Mouse (Mus musculus) cerebellum, adult 18-20 months (tissue): Measurements from ENCODE around the gene Pgm1.

ENCODE experiments used
- DNase-seq, 2 experiments: peaks; one replicate each; pipeline ENCODE4 v3.0.0; 2021

Pgm1 gene

DNA sequence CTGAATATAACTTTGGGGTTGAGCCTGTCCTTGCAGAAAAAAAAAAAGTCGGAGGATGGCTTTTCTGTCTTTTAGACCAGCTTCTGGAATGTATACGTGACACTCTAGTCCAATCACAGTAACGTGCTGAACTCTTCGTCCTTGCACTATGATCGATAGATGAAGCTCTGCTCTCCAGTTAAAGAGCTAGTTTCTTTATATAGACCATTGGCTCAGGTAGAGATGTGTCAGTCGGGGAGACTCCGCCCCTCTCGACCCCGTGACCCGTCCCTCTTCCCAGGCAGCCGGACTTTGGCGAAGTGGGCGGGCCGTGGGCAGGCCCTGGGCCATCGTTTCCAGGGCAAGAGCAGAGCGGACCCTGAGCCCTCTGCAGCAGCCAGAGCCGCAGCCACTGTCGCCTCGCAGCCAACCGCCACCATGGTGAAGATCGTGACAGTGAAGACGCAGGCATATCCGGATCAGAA is at the start of gene Pgm1:
Pgm1 (plus strand) TSS at position 266 of the 464 bp plus-strand sequence.
- DNase-seq, result peak; percentile 90 to 94

DNA sequence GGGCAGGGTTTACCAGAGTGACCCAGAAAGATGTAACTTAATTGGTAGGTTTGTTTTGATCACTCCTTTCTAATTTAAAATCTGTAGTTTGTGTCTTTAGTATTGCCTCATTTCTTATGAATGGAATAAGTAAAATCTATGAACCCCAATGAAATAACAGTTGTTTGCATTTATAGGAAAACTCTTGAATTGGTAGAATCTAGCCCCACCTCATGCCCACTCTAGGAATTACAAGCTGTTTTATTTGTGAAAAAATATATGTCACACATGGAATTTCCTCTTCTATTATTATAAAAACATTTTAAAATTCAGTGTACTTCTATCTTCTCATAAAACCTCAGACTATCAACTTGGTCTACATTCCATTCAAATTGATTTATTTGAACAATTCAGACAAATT is 47.3 kb upstream of the Pgm1 start:
- DNase-seq, result peak; percentile 13 to 45

DNA sequence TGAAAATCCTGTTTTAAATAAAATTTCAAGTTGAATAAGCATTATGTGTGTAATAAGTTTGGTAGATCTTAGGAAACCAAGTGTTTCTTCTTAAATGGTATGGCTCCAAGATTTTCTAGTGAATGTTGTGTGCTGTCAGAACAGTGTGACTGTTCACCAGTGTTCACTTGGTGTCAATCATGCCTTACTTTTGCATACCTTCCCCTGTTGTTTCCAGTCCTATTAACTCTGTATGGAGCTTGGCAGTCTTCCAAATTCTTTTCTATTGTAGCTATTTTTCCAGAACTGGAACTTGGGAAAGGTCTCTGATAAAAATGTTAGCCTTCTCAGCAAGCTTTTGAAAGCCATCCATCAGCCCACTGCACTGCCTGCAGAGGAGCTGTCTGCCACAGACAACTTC is 46.8 kb upstream of the Pgm1 start:
- no peak for DNase-seq

DNA sequence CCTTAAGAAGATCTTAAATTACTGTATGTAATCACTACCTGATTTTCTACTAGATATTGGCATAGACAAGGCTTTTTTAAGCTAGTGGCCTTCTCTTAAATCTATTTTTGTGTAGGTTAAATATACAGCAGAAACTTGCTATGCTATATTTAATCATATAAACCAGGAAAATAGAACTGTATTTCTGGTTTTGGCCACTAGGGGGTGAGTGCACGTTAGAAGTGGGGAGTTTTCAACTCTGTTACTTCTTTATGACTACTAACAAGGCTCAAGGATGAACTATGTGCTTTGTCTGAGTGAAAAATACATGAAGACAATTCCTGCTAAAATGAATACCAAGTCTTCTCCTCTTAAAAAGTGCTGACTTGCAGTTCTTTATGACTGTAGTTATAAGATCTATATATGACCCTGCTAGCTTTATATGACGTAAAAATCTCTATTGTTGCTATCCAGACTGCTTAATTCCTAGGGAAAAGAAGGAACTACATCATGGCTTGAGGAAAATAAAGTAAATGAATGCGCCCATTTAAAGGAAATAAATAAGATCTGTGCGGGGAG is 15.2 kb upstream of the Pgm1 start:
- no peak for DNase-seq

DNA sequence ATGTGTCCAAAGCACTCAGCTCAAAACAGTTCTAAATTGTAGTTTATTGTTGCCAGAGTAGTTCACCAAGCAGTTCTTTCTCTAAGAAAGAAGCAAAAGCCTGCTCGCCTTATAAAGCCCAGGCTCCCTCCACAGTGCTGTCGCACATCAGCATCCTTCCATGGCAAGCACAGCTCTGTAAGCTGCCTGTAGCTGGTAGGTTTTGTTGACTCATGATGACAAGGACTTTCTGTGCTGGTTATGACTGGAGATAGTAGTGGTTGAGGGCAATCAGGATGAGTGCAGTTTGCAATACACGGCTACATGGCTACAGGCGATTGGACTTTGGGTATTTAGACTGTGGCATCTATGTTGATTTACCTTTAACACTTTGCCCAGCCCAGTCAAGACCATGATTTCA is 2.8 kb upstream of the Pgm1 start:
- no peak for DNase-seq

DNA sequence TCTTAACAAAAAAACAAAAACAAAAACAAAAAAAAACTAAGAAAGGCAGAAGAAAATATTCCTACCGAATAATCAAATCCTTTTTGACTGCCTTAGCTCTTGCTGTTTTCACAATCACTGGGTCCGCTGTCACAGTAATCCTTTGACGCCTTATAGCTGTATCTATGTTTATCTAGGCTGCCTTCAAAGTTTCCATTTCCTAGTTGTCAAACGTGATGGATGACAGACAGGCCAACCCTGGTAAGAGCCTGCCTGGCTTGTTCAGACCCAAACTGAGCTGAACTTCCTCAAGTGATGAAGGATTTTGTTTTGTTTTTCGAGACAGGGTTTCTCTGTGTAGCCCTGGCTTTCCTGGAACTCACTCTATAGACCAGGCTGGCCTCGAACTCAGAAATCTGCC is 693 bp upstream of the Pgm1 start:
- no peak for DNase-seq

DNA sequence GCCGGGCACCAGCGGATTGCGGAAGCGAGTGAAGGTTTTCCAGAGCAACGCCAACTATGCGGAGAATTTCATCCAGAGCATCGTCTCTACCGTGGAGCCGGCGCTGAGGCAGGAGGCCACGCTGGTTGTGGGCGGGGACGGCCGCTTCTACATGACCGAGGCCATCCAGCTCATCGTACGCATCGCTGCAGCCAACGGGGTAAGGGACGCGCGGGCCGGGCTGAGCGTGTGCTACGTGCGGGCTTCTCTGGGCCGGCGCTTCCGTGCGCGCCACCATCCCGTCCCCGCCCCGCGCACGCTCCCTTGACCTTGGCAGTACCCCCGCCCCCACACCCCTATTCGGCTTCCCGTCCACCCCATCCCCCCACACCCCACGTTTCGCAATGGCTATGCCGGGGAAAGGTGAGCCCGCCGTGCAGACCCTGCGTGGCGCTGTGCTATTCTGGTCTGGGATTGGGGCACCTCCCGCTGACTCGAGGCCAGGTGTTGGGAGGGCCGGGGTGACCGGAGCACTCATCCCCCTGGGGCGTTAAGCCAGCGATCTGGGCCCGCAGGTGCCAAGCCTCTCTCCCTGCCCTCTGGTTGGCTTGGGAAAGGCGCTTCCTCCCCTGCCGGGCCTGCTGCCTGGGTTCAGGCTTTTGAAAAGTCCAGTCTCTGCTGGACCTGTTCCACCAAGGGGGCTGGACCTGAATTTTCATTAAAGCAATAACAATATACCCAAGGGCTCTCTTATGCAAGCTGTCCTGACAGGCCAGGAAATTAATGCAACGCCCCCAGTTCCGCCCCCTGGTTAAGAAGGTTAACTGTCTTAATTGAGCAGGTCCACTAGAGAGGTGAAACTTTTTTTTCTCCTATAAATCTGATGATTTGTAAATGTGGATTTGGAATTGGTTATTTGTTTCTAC is 651 bp downstream of the Pgm1 start, which contains the start of gene Itgb3bp:
Itgb3bp (minus strand) TSS at position 201 of the 905 bp plus-strand sequence.
- peak; percentile 84 for DNase-seq

DNA sequence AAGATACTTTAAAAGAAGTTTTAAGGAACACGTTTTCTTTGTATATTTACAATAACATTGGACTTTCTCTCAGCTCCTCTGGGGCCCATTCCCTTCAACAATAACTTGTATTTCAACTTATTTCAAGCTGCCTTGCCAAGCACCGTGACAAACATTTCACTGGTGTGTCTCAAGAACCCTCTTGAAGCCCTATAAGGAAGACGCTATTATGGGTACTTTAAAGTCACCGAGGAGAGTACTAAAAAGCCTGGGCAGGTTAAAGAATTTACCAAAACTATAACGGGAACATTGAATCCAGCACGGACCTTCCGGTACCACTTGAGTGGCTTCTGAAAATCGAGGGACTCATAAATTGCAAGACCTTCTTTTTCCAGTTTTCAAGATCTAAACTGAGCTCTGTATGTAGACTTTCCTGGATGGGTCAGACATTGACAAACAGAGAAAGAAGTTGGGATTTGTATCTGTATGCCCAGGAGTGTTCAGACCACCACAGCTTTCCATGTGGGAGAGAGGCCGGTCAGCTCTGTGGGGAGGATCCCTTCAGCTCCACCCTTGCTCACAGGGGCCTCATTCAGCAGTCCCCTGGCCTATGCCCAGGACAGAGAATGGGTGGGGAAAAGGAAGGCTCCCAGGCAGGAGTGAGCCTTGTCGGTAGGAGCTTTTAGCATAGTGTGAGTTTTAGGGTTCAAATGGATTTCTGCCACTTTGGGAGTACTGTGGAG is 1.5 kb downstream of the Pgm1 start:
- peak in 1 of 2 experiments; percentile 25 for DNase-seq

DNA sequence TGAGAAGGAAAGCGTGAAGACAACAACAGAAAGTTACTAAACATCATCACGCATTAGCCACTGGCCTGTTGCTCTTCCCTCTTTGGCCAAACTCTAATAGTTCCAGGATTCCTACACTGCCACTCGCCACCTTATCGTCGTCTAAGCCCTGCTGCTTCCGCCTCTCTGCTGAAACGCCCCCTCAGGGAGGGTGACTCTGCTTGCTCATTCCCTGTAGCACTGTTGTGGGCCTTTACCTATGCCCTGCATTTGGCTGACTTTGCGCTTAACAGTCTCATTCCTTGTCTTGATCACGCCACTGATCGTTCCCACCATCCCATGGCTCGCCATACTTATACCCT is 2.0 kb downstream of the Pgm1 start:
- no peak for DNase-seq

DNA sequence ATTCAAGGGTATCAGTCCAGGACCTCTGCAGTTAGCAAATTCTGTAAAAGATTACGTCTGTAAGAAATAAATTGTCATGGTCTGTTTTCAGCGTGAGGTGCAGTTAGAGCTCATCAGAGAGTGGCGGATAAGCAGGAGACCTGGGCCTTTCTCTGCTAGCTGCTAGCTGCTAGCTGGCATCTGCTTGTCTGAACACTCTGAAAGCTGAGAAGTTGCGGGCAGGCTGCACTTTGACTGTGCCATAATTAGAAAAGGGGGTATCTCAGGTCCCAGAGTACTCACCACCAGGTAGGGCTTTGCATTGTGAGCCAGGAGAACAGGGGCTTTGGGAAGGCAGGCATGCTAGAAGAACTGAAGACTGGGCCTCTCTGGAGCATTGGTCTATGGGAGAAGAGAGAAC is 2.6 kb downstream of the Pgm1 start:
- no peak for DNase-seq

DNA sequence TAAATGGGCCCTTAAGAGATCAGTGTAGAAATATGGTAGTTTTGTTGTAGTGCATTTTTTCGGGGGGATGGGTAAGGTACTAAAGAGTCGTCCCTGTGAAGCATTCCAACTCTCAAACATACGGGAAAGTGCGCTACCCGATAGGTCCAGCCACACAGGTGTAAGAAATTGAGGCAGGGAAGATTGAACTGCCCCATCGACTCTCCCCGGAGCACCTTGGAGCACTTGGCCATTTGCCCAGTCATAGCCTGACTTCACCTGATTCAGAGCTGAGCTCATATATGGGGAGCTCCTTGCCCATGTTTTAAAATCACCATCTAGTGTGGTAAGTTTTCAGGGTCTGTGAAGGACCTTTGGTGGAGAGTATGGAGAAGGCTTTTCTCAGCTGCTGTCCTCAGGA is 5.6 kb downstream of the Pgm1 start:
- DNase-seq, result peak; percentile 47 to 51

DNA sequence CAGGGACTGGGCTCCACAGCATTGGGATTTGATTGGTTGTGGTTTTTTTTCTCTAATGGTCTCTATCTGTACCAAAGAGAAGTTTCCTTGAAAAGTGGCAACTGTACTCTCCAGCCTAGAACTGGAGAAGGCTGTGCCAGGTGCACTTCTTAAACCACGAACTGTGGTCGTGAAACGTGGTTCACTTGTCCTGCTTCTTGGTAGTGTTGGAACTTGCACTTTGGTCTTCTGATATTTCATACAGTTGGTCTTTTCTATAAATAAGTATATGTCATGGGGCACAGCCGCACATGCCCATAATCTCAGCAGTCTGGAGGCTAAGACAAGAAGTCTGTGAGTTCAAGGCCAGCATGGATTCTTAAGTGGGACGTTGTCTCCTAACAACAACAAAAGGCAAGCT is 7.1 kb downstream of the Pgm1 start:
- DNase-seq, result no peak

DNA sequence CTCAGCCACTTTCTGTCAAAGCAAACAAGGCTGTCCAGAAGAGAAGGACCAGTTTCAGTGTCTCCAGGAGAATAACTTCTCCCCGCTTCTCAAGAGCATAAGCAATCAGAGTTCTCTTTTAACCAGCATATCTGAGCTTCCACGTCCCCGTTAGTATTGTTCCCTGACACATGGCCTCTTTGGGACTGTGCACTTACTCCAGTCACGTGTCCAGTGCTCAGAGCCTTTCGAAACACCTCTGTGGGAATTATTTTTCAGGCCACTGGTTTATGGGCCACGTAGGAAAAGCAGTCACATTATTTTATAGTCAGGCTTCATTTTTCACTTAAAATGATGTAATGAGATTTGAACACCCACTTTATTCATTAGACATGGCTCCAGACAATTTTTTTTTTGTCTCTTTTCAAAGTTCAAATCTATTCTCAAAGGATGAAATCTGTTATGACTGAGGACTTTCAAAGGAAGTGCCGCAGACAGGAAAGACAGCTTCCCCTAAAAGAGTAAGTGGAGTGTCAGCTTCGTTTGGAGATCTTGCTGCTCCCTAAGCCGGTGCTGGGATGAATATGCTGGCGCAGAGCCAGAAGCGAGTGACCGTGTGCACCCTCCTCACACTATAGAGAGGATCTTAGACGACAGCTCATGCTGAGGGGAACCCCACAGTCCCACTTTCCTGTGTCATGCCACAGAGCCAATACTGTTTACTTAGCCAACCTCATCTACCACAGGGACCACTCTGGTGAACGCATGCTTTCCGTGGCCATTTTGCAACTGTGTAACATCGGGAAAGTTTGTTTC is 10.7 kb downstream of the Pgm1 start:
- DNase-seq, result no peak

DNA sequence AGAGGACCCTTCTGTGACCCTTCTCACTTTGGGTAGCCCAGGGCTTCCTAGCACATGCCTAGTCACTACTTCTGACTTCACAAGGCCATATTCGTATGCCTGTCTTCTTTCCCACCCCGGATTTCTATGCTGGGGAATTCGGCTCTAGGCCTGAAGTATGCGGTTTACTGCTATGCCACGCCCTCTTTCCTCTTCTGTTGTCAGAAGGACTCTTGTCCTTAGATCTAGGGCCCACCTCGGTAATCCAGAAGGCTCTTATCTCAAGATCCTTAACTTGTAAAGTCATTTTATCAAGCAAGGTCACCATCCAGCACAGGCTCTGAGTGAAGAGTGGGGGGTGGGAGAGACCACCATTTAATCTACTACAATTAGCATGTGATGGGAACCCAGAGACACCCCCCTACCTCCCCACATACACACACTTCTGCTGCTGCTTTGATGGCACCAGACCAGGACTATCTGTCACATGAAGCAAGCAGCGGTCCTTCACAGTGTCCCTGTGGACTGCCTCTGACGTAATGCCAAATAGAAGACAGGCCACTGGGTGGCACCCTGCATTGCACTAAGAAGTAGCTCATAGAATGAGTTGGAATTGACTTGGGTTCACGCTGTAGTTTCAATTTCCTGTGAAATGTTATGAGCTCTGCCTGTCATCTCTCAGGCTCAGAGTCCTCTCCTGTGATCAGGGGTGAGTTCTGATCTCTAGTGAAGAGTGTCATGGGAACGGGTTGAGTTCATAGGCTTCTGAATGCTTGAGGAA is 12.6 kb downstream of the Pgm1 start:
- DNase-seq, result peak; percentile 26 to 35

DNA sequence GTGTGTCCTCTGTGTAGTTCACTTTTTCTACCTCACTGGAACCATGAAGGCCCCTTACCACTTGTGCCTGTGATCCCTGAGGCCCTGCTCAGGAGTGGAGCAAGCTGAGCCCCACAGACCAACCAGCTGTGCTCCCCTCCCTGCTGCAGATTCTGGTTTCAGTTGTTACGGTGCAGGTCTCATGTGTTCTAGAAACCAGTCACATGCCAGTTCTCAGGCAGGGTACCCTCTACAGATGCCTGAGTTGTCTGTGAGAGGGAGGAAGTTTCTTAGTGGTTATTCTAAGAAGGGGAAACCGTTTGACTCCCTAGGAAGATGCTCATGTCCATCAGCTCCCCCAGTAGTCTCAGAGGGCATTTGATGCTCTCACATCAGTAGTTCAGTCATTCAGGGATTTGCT is 15.4 kb downstream of the Pgm1 start:
- no peak for DNase-seq

DNA sequence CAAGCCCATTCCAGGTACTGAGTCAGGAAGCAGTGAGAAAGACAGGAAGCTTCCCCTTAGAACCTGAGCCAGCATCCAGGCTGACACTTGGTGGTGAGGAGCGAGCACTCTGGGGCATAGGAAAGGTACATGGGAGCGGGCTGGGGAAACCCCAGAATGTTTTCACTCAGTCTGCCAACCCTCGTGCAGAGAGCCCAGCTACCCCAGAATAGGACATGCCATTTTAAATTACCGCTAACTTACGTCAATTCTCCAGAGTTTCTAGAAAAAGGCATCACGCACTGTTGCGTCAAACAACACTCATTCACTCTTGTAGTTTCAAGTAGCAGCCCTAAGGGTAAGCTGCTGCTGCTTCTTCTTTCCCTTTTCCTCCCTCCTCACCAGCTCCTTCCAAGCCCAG is 15.8 kb downstream of the Pgm1 start:
- DNase-seq, result no peak

DNA sequence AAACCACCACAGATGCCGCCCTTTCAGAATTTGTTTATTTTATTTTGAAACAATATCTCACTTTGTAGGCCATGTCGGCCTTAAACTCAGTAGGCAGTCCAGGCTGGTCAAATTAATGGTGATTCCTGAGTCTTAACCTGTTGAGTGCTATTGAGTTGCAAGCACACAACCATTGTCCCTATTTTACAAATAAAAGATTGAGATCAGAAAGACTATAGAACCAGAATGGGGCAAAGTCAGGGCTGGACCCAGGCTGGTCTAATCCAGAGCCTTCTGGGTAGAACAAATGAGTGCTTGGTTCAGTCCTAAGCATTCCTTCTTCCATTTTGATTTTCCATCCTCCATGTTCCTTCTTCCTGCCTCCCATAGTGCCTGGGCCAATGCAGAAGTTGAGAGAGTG is 17.3 kb downstream of the Pgm1 start:
- no peak for DNase-seq

DNA sequence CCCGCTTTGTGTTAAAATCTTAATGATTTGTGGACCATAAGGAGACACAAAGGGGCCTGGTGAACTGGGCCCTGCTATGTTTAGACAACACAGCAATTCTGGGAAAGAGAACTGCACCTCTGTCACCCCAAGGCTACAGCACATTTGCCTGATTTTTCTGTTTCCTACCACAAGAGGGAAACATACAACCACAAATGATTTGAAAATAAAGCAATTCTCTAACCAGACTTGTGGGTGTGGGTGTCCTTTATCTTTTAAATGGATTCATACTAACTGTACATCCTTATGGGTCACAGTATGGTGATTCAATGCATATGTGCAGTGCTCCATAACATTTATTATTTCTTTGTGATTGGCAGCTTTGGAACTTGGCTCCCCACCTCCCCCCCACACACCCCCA is 18.0 kb downstream of the Pgm1 start:
- no peak for DNase-seq

DNA sequence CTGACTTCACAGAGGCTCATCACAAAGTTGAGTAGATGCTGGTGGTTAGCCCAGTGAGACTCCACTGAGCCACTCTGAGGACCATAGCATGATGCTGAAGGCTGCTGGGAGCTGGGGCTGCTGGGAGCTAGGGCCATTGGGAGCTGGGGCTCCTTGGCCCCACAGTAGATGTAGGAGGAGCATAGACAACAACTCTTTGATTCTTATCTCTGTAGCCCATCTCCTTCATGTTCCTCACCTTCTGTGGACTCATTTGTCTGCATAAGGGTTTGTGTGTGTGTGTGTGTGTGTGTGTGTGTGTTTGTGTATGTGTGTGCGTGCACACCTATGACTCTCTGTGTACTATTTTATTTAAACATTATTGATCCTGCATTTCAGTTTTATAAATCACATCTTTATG is 18.7 kb downstream of the Pgm1 start:
- no peak for DNase-seq

DNA sequence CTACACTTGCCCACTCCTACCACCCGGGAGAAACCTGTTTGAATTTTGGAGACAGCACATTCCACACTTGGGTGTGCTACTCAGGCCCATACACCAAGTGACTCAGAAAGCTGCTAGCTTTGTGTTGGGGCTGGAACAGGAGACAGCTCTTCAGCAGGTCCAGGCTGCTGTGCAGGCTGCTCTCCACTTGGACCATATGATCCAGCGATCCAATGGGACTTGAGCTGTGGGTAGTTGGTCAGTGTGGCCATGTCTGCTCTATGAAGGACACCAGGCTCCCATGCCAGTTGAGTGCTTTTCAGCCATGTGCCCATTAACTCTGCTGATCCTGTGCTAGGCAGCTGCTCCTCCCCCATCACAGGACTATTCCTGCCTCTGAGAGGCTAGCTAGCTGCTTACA is 24.7 kb downstream of the Pgm1 start:
- DNase-seq, result no peak

DNA sequence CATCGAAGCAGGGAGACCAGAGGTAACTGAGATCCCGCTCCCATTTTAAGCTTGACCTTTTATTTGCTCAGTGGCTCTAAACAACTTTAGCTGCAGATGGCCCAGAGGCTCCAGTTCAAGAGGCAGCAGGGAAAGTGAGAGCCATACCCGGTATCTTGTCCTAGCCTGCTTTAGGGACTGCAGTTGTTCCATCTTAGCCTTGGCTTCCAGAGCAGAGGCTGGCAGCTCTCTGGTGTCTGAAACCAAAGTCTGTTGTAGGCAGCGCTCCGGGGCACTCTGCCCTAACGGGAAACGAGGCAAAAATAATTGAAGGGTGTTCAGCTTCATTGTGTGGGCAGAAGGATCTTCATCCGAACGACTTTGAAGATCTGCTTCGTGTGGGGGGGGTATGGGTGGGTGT is 26.2 kb downstream of the Pgm1 start:
- no peak for DNase-seq

DNA sequence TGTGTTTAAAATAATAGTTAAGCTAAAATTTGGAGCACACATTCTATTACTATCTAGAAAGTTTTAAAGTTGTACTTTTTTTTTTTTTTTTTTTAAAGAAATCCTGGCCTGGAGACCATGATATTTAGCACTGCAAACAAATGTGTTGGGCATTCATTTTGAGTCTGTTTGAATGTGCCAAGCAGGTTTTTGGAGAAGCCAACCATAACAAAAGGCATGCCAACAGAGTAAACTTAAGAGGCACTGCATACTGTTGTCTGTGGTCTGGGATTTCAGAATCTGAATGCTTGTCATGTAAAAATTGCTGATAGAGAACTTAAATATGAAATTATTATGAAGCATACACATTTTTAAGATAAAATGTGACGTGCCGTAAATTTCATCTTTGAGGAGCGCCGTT is 28.0 kb downstream of the Pgm1 start:
- DNase-seq, result no peak
